Mouse (Mus musculus) kidney, embryonic 16.5 days (tissue): ENCODE measurements at regions not wholly inside any gene's neighbourhood (a gene's known extent, or its start where the extent isn't known, plus 50 kb on each side); places are given as distances from the start of the nearest gene placed in this dataset.

ENCODE experiments used
- ATAC-seq: fragments of 200-750 bp; cut with Nextera tagmentation; 2 replicates; pipeline ENCODE4 v1.8.0; 2017; ENCODE audit warnings: moderate TSS enrichment; ENCODE audit not compliant: low FRiP score, low TSS enrichment
- H3K27ac ChIP-seq: fragments of 300-500 bp; sonication (generic); 2 replicates; pipeline ENCODE4 v1.5.1; 2014; ENCODE audit warnings: low read length
- H3K27me3 ChIP-seq: fragments of 300-500 bp; sonication (generic); 2 replicates; pipeline ENCODE4 v1.6.1; 2014; ENCODE audit warnings: low read length, control low read depth, mixed read lengths; ENCODE audit not compliant: insufficient read depth
- H3K36me3 ChIP-seq: fragments of 300-500 bp; sonication (generic); 2 replicates; pipeline ENCODE4 v1.6.1; 2014; ENCODE audit warnings: low read length, control low read depth, mixed read lengths; ENCODE audit not compliant: insufficient read depth
- H3K4me1 ChIP-seq: fragments of 300-500 bp; sonication (generic); 2 replicates; pipeline ENCODE4 v1.6.1; 2014; ENCODE audit warnings: low read length, control low read depth, mixed read lengths; ENCODE audit not compliant: insufficient read depth
- H3K4me2 ChIP-seq: fragments of 300-500 bp; sonication (generic); replicated peaks from 2 replicates; pipeline ENCODE4 v1.6.1; 2014; ENCODE audit warnings: low read depth, low read length
- H3K4me3 ChIP-seq: fragments of 300-500 bp; sonication (generic); 2 replicates; pipeline ENCODE4 v1.5.1; 2014; ENCODE audit warnings: mild to moderate bottlenecking, low read length
- H3K9ac ChIP-seq: fragments of 300-500 bp; sonication (generic); replicated peaks from 2 replicates; pipeline ENCODE4 v1.6.1; 2014; ENCODE audit warnings: low read length
- H3K9me3 ChIP-seq: fragments of 300-500 bp; sonication (generic); 2 replicates; pipeline ENCODE4 v1.6.1; 2016; ENCODE audit warnings: low read length, control low read depth
- WGBS: fragments of 180-500 bp; shearing (Covaris S2); extraction: QIAGEN DNeasy Blood & Tissue Kit; methylation state at CpG from one replicate; pipeline ENCODE4 v1.1.7; 2014; 5-methylcytosine and 5-hydroxymethylcytosine counted together

- no peaks in the 10 kb centered on the region for H3K9me3 ChIP-seq
- H3K4me2 ChIP-seq = no peak overlapping the region
- H3K36me3 ChIP-seq = no peaks in the 10 kb centered on the region
- no peak overlapping the region for H3K27ac ChIP-seq
- H3K4me3 ChIP-seq = no peak overlapping the region
- ATAC-seq = peak; percentile 39; the same call in 1 of the 2 replicates
- WGBS = 52% methylated on average over 1 of the region's 1 CpGs
- H3K4me1 ChIP-seq = no peaks in the 10 kb centered on the region
- H3K27me3 ChIP-seq = no peaks in the 10 kb centered on the region
- no peak overlapping the region for H3K9ac ChIP-seq
These were observed 133.5 kb downstream of the Zfp330 start for GRCm38 (mm10) chr8:82640502-82640901.

DNA sequence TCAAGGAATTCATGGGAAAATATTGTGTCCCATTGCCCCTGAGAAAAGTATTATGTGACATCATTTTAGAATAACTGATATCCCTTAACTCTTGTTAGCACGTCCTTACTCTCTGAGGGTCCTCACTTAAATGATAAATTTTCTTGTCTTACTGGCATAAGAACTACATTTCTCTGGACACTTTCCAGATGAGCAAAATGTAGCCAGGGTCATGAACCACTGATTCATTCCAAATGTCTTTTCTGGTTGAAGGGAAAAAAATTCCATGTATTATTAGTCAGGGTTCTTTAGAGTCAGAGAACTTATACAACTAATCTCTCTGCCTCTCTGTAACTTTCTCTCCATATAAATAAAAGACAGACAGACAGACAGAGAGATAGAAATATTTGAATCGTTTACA is 143.5 kb downstream of the Zfp330 start:
- H3K4me3 ChIP-seq = no peak overlapping the region
- H3K9ac ChIP-seq = no peak overlapping the region
- H3K9me3 ChIP-seq = no peaks in the 10 kb centered on the region
- no peak for ATAC-seq
- no peaks in the 10 kb centered on the region for H3K27me3 ChIP-seq
- H3K4me2 ChIP-seq = no peak overlapping the region
- no peaks in the 10 kb centered on the region for H3K4me1 ChIP-seq
- 59% methylated on average over 2 of the region's 2 CpGs for WGBS
- no peak overlapping the region for H3K27ac ChIP-seq
- H3K36me3 ChIP-seq = no peaks in the 10 kb centered on the region

DNA sequence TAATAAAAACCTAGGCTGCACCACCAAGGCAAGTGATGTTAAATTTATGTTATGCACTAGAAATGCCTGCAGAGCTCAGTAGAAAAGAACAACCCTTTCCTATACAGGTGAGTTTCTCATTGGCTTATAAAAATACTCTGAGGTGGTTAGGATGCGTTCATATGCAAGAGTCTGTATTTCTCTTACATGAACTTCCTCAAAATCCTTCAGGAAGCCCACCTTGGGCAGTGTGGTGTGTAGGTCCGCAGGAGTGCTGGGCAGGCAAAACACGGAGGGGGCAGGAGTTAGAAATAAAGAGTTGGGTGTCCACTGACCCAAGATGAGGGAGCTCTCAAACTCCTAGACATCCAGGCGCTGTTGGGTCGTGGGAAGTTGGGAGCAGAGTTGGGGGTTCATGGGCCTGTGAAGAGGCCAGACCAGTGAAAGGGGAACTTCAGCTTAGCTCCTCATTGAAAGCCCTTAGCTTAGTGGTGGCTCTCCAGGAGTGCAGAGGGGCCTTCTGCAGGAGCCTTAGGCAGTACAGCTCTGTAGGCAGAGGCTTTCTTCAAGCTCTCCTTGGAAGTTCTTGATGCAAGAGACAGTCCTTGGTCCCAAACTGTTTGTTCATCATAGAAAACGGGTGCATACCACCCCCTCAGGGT is 150.0 kb downstream of the Zfp330 start:
- Histone ChIP-seq H3K4me1 (no peaks in the 10 kb centered on the region), H3K4me2 (no peak overlapping the region), H3K4me3 (no peak overlapping the region), H3K9me3 (no peaks in the 10 kb centered on the region), H3K27ac (no peak overlapping the region), H3K36me3 (no peaks in the 10 kb centered on the region), H3K27me3 (no peaks in the 10 kb centered on the region), H3K9ac (no peak overlapping the region)
- no peak for ATAC-seq
- 87% methylated on average over 6 of the region's 6 CpGs for WGBS

DNA sequence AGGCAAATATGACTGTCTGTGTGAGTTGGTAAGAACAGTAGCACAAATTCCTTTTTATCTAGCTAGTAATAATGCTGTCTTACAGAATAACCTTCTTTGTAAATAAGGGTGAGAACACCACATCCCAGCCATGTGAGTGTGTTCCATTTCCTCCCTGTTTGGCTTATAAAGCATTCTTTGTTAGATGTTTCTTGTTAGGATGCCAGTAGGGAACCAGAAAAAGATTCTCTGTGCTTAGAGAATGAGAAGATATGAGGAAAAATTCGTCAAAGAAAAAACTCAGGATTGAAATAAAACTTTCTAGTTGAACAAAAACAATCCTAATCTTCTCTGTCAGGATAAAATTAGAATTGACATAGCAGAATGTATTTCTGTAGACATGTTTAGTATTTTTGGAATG is 155.3 kb downstream of the Zfp330 start:
- Histone ChIP-seq H3K27me3 (no peaks in the 10 kb centered on the region), H3K9me3 (no peaks in the 10 kb centered on the region), H3K27ac (no peak overlapping the region), H3K4me3 (no peak overlapping the region), H3K4me1 (no peaks in the 10 kb centered on the region), H3K36me3 (no peaks in the 10 kb centered on the region), H3K4me2 (no peak overlapping the region), H3K9ac (no peak overlapping the region)
- ATAC-seq = no peak
- WGBS = 45% methylated on average over 1 of the region's 1 CpGs

GRCm38 (mm10) chr8:82601556-82601955 is 172.4 kb downstream of the Zfp330 start:
- ATAC-seq = no peak
- H3K4me3 ChIP-seq = no peak overlapping the region
- no peaks in the 10 kb centered on the region for H3K27me3 ChIP-seq
- H3K9me3 ChIP-seq = no peaks in the 10 kb centered on the region
- WGBS = 28% methylated on average over 3 of the region's 3 CpGs
- H3K4me1 ChIP-seq = no peaks in the 10 kb centered on the region
- H3K4me2 ChIP-seq = no peak overlapping the region
- H3K9ac ChIP-seq = no peak overlapping the region
- H3K27ac ChIP-seq = no peak overlapping the region
- H3K36me3 ChIP-seq = no peaks in the 10 kb centered on the region

DNA sequence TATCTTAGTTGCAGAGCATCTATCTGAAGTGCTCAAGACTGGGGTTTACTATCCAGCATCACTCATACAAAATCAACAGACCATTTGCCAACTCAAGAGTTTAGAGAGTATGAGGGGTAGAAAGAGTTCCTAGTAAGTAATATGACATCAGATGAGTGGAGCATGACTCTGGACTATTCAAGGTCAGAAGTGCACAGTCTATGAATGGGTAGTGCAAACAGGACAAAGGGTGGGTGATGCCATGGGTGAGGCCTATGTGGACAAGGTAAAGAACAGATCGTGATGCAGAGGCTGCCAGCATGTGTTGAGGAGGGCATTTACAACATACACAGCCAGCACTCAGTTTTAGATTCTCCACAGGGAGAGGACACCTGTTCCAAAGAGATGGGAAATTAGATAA is 170.4 kb upstream of the Il15 start:
- Histone ChIP-seq H3K36me3 (no peaks in the 10 kb centered on the region), H3K9ac (no peak overlapping the region), H3K9me3 (no peaks in the 10 kb centered on the region), H3K4me3 (no peak overlapping the region), H3K27me3 (no peaks in the 10 kb centered on the region), H3K4me1 (no peaks in the 10 kb centered on the region), H3K4me2 (no peak overlapping the region), H3K27ac (no peak overlapping the region)
- 100% methylated on average over 1 of the region's 1 CpGs for WGBS
- no peak for ATAC-seq

DNA sequence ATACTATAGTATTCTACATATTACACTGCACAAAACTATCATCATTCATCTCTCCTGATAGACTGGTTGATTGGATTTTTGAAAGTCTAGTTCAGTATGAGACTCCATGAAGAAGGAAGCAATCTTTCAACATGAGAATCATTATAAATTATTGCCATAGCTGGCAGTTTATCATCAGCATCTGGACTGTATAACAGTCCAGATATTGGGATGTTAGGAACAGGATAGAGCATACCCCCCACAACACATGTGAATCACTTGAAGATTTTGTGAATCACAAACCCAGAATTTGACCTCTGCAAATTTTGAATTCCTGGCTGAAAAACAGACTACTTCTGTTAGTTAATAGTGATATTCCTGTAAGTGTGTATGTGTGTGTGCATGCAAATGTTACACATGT is 135.1 kb upstream of the Il15 start:
- Histone ChIP-seq H3K36me3 (no peaks in the 10 kb centered on the region), H3K4me1 (no peaks in the 10 kb centered on the region), H3K4me3 (no peak overlapping the region), H3K27ac (no peak overlapping the region), H3K9me3 (no peaks in the 10 kb centered on the region), H3K9ac (no peak overlapping the region), H3K27me3 (no peaks in the 10 kb centered on the region), H3K4me2 (no peak overlapping the region)
- ATAC-seq = no peak

DNA sequence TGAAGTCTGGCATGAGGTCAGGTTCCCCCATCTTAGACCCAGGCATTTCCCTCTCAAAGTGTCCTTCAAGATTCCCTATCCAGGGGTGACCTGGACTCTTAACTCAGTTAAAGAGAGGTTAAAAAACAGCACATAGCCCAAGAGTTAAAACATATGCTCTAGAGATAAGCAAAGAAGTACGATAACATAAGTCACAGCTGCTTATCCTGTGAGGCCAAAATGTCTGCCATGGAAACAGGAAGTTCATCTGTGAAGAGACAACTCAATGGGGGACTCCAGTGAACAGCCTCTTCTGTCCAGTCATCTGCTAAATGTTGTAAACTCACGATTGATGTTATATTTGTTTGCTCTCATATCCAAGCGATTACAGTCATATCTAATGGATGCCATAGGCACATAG is 126.1 kb upstream of the Il15 start:
- no peaks in the 10 kb centered on the region for H3K27me3 ChIP-seq
- H3K9me3 ChIP-seq = no peaks in the 10 kb centered on the region
- H3K4me1 ChIP-seq = no peaks in the 10 kb centered on the region
- no peaks in the 10 kb centered on the region for H3K36me3 ChIP-seq
- H3K4me2 ChIP-seq = no peak overlapping the region
- WGBS = 81% methylated on average over 3 of the region's 3 CpGs
- H3K27ac ChIP-seq = no peak overlapping the region
- H3K9ac ChIP-seq = no peak overlapping the region
- ATAC-seq = no peak
- H3K4me3 ChIP-seq = no peak overlapping the region

GRCm38 (mm10) chr8:82523866-82524265 is 120.8 kb upstream of the Il15 start:
- no peaks in the 10 kb centered on the region for H3K4me1 ChIP-seq
- H3K9ac ChIP-seq = no peak overlapping the region
- H3K9me3 ChIP-seq = no peaks in the 10 kb centered on the region
- H3K36me3 ChIP-seq = no peaks in the 10 kb centered on the region
- WGBS = 97% methylated on average over 14 of the region's 14 CpGs
- no peak for ATAC-seq
- no peak overlapping the region for H3K27ac ChIP-seq
- H3K27me3 ChIP-seq = no peaks in the 10 kb centered on the region
- H3K4me2 ChIP-seq = no peak overlapping the region
- H3K4me3 ChIP-seq = no peak overlapping the region

DNA sequence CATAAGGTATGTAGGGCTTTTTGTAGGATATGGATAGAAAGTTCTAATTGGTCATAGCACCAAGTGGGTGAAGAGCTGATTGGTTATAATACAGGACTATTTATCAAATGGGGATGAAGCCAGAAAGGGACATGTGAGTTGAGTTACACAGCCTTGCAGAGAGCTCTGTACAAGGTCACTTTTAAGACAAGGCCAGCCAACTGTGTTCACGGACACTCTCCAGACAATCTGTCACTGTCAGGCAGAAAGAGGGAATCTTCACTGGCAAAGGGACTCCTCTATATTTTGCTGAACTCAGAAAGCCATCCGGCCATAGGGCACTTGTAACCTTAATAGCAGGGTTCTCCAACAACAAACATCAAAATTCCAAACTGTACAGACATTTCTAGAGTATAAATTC is 95.5 kb upstream of the Il15 start:
- 61% methylated on average over 2 of the region's 2 CpGs for WGBS
- H3K9me3 ChIP-seq = no peaks in the 10 kb centered on the region

More for the DNA sequence above, 95.5 kb upstream of the Il15 start:
- Histone ChIP-seq H3K27me3 (no peaks in the 10 kb centered on the region), H3K27ac (no peak overlapping the region), H3K4me3 (no peak overlapping the region), H3K4me2 (no peak overlapping the region), H3K9ac (no peak overlapping the region), H3K4me1 (no peaks in the 10 kb centered on the region), H3K36me3 (no peaks in the 10 kb centered on the region)
- no peak for ATAC-seq
